Mouse (Mus musculus) spleen, adult 18-20 months (tissue): ENCODE data around the gene Adamtsl2.

ENCODE experiments used
- DNase-seq, 2 experiments: peaks; one replicate each; pipeline ENCODE4 v3.0.0; 2022; ENCODE audit warnings: mixed read lengths in 2 of 2

The Adamtsl2 gene

GRCm38 (mm10) chr2:27077655-27078244, 1.4 kb upstream of the Adamtsl2 start:
- no peak for DNase-seq

- no peak for DNase-seq
These were observed 867 bp upstream of the Adamtsl2 start for GRCm38 (mm10) chr2:27078312-27078711.

GRCm38 (mm10) chr2:27079649-27080048, 470 bp downstream of the Adamtsl2 start:
- no peak for DNase-seq

GRCm38 (mm10) chr2:27083761-27084475, 4.7 kb downstream of the Adamtsl2 start:
- no peak for DNase-seq

- no peak for DNase-seq
These were observed 5.8 kb downstream of the Adamtsl2 start for GRCm38 (mm10) chr2:27084963-27085362.

GRCm38 (mm10) chr2:27085801-27086200, 6.6 kb downstream of the Adamtsl2 start:
- no peak for DNase-seq

- DNase-seq, result no peak
These were observed 7.4 kb downstream of the Adamtsl2 start for GRCm38 (mm10) chr2:27086483-27087010.

- DNase-seq, result no peak
These were observed 8.4 kb downstream of the Adamtsl2 start for GRCm38 (mm10) chr2:27087581-27087980.

- DNase-seq, result no peak
These were observed 9.0 kb downstream of the Adamtsl2 start for GRCm38 (mm10) chr2:27088071-27088644.

GRCm38 (mm10) chr2:27088700-27089099, 9.5 kb downstream of the Adamtsl2 start:
- DNase-seq, result no peak

GRCm38 (mm10) chr2:27089238-27089637, 10.1 kb downstream of the Adamtsl2 start:
- DNase-seq, result no peak

GRCm38 (mm10) chr2:27095178-27095577, 16.0 kb downstream of the Adamtsl2 start:
- DNase-seq, result no peak

- DNase-seq, result no peak
These were observed 17.3 kb downstream of the Adamtsl2 start for GRCm38 (mm10) chr2:27096341-27096981.

GRCm38 (mm10) chr2:27097241-27097656, 18.1 kb downstream of the Adamtsl2 start:
- no peak for DNase-seq

GRCm38 (mm10) chr2:27097776-27098175, 18.6 kb downstream of the Adamtsl2 start:
- DNase-seq, result no peak

GRCm38 (mm10) chr2:27103554-27103953, 24.4 kb downstream of the Adamtsl2 start:
- DNase-seq, result no peak

GRCm38 (mm10) chr2:27106816-27107215, 27.6 kb downstream of the Adamtsl2 start:
- no peak for DNase-seq

GRCm38 (mm10) chr2:27108144-27108543, 29.0 kb downstream of the Adamtsl2 start:
- no peak for DNase-seq

GRCm38 (mm10) chr2:27109052-27109451, 29.9 kb downstream of the Adamtsl2 start:
- DNase-seq, result no peak

GRCm38 (mm10) chr2:27112585-27112984, 33.4 kb downstream of the Adamtsl2 start:
- no peak for DNase-seq

- DNase-seq, result no peak
These were observed 35.0 kb downstream of the Adamtsl2 start for GRCm38 (mm10) chr2:27114169-27114568.

- no peak for DNase-seq
These were observed 39.3 kb downstream of the Adamtsl2 start for GRCm38 (mm10) chr2:27118452-27118851.

GRCm38 (mm10) chr2:27119766-27120165, 40.6 kb downstream of the Adamtsl2 start:
- DNase-seq, result no peak
